Mouse (Mus musculus) lung, postnatal 25 days (tissue): Measurements from ENCODE around the gene Zbtb4.
"Not testable (repeated sequence)": the region's sequence is repeated elsewhere in the genome, so short reads cannot be mapped to it uniquely, and the experiment has no call there.

Experiments used
- DNase-seq: peaks from one replicate; pipeline ENCODE4 v3.0.0; 2022; ENCODE audit warnings: low spot score

Gene Zbtb4

DNA sequence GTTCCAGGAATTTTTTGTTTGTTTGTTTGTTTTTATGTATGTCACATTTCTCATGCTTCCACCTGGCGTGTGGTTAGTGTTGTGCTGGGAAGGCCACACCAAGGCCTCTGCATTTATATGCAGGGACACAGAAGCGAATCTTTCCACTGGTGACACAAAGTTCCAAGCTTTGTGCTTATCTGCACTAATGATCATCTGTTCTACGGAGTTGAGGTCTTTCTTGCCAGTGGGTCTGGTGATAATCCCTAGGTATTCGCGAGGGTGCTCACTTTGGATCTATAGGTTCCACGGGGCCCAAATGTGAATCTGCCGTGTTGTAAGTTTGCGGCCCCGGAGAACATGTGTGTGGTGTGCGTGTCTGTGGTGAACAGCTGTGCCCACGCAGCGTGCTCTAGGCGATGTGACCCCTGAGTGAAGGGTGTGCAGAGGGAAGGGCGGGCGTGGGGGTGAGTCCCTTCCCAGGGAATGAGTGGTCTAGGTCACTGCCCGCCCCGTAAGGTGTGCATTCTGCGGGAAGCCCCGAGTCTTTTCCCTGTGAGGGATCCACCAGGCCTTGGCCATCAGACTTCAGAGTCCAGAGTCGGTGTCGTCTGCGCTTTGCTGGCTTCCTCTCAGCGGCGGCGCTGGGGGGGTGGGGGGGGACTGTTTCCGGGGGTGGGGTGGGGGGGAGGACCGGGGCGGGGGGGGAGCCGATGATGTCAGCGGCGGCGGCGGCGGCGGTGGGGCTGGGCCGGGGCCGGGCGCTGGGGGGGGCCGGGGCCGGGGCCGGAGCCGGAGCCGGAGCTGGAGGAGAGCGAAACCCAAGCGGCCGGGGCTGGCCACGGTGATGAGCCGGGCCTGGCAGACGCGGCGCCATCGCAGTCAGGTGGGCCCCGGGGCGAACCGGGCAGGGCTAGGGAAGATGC, at the start of gene Zbtb4:
Zbtb4 (plus strand) TSS at position 692 of the 905 bp plus-strand sequence.
- DNase-seq = peak; percentile 24

DNA sequence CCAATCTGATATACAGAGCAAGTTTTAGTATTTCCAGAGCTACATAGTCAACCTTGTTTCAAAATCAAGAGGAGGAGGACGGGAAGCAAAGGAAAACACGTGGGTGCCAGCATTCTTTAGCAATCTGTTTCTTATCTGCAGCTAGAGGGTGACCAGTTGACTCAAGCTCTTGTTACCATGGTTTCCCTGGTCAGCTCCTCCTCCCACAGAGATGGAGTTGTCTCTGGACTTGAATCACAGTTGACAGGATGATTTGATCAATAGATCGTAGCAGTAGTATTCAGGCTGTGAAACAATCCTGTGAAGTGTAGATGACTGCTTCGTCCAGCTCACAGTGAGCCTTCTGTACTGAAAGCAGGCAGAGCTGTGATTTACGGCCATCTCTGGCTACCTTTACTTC, 49.8 kb upstream of the Zbtb4 start:
- peak; percentile 71 for DNase-seq

DNA sequence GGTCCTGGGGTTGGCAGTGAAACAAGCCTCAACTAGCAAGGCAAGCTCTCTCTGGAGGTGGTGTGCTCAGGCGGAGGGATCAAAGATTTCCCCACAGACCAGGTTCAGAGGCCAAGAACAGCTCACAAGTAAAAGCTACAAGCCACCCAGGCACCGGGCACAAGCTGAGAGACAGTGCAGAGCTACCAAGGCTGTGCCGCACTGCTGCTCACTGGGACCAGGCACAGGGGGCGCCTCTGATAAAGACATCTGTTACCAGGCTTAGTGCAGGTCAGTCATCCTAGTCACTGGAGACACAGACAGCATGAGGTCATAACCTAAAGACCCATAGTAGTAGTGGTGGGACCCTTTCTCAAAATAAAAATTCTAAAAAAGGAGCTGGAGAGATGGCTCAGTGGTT, 48.8 kb upstream of the Zbtb4 start:
- DNase-seq = no peak

DNA sequence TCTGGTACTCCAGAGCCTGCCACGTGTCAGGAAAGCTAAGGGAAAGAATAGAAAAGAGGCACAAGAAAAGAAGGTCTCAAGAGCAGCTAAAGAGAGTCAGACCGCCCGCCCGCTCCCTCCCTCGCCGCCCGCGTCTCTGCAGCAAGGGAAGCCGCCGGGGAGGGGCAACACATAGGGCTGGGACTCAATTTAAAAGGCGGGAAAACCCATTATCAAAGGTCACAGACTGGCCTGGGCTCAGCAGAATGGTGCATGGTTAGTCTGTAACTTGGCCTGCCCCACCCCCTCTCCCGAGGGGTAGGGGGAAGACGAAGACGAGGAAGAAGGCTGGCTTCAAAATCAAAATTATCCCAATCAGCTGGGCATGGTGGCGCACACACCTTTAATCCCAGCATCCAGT, 47.1 kb upstream of the Zbtb4 start:
- no peak for DNase-seq

DNA sequence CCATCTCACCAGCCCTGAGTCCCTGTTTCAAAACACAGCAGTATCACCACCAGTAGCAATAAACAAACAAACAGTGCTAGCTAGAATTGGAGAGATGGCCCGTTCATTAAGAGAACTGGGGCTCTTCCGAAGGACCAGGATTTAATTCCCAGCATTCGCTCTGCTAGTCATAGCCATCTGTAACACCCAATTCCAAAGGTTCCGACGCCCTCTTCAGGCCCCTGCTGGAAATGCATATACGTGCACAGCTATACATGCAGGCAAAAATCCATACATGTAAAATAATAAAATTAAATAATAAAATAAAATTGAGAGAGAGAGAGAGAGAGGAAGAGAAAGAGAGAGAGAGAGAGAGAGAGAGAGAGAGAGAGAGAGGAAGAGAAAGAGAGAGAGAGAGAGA, 46.3 kb upstream of the Zbtb4 start:
- no peak for DNase-seq

DNA sequence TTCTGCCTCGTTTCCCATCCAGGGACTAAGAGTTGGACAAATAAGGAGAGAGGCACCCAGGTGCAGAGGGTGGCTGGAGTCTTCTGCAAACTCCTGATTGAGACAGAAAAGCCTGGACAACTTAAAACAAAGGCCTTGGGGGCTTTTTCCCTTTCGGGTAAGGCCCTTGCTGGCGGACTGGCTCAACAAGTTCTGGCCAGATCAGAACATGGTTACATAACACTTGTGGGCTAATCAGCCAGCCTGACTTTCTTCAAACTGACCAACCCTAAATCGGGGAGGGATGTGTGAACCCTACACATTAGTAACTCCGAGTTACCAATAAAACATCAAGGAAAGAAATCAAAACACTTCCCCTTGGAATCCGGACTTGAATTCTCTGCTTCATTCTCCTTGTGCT, 44.9 kb upstream of the Zbtb4 start:
- DNase-seq = peak; percentile 51

DNA sequence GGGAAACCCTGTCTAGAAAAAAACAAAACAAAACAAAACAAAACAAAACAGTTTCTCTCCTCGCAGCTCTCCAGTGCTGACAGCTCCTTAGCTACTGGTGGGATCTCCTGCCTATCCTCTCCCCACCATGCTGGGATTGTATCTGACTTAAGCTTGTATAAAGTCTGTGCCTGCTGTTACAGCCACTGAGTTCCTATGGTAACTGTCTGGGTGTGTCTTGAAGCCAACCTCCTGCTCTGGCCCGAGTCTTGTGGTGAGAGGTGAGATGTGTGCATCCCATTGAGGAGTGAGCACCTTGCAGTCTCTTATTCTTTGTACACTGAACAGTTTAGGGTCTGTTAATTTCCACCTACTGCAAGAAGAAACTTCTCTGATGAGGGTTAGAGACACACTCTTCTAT, 42.6 kb upstream of the Zbtb4 start:
- no peak for DNase-seq

DNA sequence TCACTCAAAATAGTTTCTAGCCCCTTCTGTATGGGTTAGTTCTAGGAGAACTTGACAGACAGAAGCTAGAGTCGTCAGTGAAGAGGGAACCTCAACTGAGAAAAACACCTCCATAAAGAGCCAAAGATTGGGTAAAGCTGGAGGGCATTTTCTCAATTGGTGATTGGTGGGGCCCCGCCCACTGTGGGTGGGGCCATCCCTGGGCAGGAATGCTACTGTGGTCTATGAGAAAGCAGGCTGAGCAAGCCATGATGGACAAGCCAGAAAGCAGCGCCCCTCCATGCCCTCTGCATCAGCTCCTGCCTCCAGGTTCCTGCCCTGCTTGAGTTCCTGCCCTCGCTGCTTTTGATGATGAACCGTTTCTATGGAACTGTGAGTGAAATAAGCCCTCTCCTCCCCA, 39.8 kb upstream of the Zbtb4 start:
- DNase-seq = no peak

DNA sequence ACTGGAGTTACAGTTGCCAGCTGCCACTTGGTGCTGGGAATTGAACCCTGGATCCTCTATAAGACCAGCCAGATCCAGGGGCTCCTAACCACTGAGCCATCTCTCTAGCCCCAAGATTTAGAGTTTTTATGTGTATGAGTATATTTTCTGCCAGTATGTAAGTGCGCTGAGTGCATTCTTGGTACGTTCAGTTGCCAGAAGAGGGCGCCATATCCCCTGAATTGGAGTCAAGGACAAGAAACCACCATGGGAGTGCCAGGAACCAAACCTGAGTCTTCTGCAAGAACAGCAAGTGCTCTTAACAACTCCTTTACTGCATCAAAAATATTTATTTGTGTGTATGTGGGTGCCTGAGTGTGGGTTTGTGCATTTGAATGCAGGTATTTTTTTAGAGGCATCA, 36.6 kb upstream of the Zbtb4 start:
- DNase-seq = peak; percentile 64

DNA sequence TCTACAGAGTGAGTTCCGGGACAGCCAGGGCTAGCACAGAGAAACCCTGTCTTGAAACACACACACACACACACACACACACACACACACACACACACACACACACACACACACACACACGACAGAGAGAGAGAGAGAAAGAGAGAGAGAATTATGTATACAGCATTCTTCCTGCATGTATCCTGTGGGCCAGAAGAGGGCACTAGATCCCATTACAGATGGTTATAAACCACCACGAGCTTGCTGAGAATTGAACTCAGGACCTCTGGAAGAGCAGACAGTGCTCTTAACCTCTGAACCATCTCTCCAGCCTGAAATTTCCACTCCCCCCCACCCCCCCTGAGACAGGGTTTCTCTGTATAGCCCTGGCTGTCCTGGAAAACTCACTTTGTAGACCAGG, 34.3 kb upstream of the Zbtb4 start:
- DNase-seq = not testable (repeated sequence)

DNA sequence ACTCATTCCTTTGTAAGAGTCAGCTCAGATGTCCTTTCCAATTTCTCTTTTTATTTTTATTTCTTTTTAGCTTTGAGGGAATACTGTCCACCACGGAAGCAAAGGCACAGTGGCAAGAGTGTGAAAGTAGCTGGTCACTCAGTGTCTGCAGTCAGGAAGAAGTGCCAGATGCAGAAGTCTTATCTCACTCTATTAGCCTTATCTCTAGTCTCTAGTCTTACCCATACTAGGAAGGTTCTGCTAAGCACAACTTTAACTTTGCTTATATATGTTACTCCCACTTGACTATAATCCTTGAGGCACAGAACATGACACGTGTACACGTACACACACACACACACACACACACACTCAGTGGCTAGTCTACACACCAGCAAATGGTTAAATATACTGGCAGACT, 14.1 kb upstream of the Zbtb4 start:
- DNase-seq = no peak

DNA sequence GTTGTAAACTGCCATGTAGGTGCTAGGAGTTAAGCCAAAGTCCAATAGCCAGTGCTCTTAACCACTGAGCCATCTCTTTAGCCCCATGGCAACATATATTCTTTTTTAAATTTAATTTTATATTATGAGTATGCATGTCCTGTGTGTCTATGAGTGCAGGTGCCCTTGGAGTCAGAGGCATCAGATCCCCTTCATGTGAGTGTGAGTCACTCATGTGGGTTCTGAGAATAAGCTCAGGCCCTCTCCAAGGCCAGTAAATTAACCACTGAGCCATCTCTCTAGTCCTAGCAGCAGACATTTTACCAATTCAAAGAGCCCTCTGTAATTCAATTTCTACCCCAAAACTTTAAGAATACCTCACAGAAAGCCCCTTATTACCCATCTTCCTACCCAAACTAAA, 13.0 kb upstream of the Zbtb4 start:
- DNase-seq = no peak

DNA sequence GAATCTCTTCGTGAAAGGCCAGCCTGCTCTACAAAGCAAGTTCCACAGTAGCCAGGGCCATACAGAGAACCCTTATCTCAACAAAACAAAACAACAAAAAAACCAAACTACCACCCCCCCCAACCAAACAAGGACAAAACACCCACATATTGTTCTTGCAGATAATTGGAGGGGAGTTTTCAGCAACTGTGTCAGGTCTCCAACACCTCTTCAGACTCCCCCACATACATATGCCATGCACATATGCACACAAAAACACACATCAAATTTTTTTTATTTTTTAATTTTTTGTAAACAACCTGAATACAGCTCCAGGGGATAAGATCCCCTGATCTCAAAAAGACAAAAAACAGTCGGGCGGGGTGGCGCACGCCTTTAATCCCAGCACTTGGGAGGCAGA, 11.5 kb upstream of the Zbtb4 start:
- DNase-seq = no peak

DNA sequence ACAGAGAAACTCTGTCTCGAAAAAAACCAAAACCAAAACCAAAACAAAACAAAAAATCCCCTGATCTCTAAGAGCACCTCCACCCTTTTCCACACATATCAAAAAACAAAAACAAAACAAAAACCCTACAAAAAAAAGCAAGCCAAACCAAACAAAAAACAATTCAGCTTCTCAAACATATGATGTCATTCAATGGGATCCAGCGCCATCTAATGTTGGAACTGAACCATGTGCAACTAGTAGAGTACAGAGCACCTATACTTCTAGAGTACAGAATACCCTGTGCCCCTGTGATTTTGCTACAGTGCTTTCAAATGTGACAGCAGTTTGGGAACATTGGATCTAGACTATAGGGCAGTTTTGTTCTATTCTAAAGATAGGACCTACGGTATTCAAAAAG, 11.0 kb upstream of the Zbtb4 start:
- peak; percentile 72 for DNase-seq

DNA sequence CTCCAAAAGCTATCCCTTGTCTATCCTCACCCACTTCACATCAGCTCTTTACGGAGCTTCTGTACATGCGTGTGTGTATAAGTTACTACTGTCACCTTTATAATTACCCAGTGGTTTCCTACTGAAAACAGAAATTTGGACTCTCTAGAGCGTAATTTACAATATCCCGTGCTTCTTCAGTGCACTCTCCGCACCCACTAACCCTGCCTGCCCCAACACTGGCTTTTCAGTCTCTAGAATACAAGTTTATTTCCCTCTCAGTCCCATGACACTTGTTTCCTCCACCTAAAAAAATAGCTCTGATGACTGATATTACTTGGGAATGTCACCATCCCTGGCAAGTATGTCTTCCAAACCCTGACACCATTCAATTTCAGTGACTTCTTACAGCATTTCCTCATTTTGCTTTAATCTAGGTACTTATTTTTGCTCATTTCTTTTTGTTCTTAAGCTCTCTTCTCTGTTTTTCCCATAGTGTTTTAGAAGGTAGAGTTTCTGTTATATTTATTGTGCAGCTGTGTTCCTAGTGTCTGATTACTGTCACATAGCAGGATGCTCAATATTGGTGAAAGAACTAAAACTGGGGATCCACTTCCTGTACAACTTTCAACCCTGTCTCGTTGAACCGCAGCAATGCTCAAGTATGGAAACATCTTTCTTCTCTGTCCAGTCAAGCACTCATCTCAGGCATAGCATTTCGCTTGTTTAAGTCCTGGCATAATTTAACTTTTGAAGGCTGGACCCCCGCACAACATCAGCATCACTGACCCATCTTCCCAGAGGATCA, 8.2 kb upstream of the Zbtb4 start:
- DNase-seq = no peak

DNA sequence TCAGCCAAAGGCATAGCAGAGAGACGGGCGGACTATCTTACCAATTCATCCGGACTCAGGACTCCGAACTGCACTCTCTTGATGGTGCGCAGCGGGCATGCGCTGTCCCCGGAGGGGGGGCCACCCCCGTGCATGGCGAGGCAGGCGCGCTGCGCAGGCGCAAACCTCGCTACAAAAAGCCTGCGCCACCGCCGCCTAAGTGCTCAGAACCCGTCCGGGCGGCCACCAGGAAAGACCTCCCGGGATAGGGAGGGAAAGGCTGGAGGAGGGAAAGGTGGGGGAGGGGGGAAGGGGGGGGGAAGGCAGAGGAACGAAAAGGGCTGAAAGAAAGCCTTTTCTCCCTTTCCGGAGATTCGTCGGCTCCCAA, 7.6 kb upstream of the Zbtb4 start:
- DNase-seq = peak; percentile 96

DNA sequence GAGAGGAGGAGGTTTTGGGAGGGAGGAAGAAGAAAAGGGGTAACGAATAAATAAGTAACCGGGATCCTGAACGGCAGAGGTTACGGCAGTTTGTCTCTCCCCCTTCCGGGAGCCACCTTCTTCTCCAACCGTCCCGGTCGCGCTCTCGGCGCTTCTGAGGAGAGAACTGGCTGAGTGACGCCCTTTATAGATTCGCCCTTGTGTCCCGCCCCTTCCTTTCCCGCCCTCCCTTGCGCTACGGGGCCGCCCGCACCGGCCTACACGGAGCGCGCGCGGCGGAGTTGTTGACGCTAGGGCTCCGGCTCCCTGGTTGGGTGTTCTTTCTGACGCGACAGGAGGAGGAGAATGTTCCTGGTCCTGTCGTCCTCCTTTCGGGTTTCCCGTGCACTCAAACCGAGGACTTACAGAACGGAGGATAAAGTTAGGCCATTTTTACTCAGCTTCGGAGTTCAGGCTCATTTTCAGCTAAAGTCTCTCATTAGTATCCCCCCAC, 7.2 kb upstream of the Zbtb4 start, which contains the start of gene Polr2a:
Polr2a (minus strand) TSS at position 160 of the 493 bp plus-strand sequence.
- DNase-seq = peak; percentile 96

DNA sequence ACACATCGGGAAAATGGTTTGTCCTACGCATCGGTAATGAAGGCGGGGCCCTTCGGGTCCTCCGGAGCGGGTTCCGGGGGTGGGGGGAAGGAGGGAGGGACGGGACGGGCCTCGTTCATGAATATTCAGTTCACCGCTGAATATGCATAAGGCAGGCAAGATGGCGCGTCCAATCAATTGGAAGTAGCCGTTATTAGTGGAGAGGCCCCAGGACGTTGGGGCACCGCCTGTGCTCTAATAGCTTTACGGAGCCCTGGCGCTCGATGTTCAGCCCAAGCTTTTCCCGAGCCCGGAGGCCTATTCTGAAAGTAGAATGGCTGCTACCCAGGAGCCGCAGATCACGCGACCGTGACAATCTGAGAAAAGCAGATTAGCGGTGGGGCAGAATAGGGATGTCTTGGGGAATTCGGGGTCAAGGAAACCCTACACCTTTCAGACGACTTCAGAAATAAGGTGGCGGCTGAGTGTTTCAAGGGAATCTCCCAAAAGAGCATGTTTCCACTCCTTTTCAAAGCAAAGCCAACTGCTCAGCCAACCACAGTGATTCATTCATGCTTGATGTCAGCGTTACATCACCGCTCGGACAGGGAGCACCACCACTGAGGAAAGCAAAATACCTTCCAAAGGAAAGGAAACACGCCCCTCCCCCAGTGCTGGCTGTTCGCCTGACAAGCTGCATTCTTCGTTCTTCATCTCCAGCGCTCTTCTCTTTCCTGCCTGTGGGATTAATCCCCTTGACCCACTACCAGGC, 6.6 kb upstream of the Zbtb4 start:
- peak; percentile 94 for DNase-seq

DNA sequence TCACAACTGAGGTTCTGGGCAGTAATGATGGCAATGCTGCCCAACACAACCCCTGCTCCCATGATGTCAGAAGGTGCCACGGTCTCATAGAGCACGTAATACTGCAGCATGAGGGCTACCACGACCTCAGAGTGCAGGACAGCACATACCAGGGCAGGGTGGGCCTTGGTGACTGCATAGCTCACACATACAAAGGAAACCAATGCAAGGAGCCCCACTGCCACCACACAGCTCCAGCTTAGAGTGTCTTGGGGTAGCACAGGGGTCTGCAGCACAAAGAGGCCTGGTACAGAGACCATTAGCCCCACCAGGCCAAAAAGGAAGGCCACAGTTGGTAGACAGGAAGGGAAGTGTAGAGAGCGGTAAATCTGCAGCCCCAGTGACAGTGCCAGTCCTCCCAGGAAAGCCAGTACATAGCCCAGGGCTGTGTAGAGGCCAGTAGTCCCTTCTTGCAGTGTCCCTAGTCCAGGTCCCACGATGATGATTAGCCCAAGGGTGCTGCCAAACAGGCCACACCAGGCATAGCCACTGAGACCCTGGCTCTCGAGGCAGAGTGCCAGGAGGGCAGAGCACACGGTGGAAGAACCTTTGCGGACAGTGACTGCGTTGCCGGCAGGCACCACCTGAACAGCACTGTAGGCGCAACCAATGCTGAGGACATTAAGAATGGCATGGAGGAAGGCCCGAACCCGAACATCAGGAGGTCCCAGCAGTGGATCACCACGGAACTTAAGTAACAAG, 5.4 kb upstream of the Zbtb4 start:
- no peak for DNase-seq

DNA sequence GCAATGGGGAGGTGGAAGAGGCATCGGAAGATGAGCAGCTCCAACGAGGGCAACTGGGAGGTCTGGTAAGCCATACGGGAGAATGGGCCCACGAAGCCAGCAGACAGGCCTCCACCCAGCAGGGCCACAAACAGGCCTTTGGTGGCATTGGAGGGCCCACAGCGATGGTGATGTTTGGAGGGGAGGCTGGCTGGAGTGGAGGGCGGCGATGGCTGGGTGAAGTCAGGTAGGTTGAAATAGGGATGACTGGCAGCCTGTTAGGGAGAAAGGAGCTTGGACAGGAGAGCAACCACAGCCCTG, 4.9 kb upstream of the Zbtb4 start:
- no peak for DNase-seq

DNA sequence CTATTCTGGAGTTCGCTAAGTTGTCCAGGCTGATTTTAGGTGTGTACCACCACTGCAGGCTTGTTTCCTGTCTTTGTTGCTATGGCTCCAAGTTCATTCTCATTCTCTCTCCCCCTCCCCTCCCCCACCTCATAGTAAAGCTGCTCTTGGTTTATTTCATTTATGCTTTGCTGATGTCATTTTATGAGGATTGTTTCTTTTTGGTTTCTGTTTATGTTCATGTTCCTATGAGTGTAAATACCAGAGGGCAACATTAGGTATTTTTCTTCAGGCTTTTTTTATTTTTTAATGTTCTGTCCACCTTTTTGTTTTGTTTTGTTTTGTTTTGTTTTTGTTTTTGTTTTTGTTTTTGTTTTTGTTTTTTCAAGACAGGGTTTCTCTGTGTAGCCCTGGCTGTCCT, 3.8 kb upstream of the Zbtb4 start, which contains the start of gene Slc35g3:
Slc35g3 (minus strand) TSS at position 101 of the 400 bp plus-strand sequence.
- no peak for DNase-seq

DNA sequence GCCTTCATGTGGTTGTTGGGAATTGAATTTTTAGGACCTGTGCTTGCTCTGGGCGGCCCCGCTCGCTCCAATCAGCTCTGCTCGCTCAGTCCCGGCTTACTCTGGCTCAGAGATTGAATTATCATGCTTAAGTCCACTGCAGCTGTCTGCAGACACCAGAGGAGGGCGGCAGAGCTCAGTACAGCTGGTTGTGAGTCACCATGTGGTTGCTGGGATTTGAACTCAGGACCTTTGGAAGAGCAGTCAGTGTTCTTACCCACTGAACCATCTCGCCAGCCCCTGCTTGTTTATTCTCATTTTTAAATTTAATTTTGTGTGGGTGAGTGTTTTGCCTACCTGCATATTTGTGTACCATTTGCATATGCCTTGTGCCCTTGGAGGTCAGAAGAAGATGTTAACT, 2.2 kb upstream of the Zbtb4 start:
- DNase-seq = no peak
